Mouse (Mus musculus) CD4-positive, CD25-positive, alpha-beta regulatory T cell, adult 4 months (primary cell): Measurements from ENCODE around the gene Dcaf12l1. TPM values are rescaled to one million over a fixed set of nuclear protein-coding genes. Genes with fewer than 3 reads are reported as not detected.
"Not testable (repeated sequence)": the region's sequence is repeated elsewhere in the genome, so short reads cannot be mapped to it uniquely, and the experiment has no call there.

ENCODE experiments used
- ATAC-seq: one replicate; pipeline ENCODE4 v1.8.0; 2017
- polyA plus RNA-seq, 2 experiments: library from polyadenylated mRNA; unstranded; fragments of 100-300 nt; shearing (Covaris generic); gene quantifications; one replicate each; pipeline ENCODE4 v1.2.1; 2017

Gene Dcaf12l1
- polyA plus RNA-seq: not detected

- ATAC-seq: no peak
These were observed at the start of gene Dcaf12l1 for GRCm38 (mm10) chrX:44789761-44790411. Dcaf12l1 (minus strand) TSS chrX:44790197.

- not testable (repeated sequence) for ATAC-seq
These were observed 19.4 kb upstream of the Dcaf12l1 start for GRCm38 (mm10) chrX:44809356-44809755.

GRCm38 (mm10) chrX:44789036-44789760 lies 799 bp downstream of the Dcaf12l1 start:
- no peak for ATAC-seq
